Mouse (Mus musculus): ENCODE results near the gene Lonp1. TPM values are rescaled to one million over a fixed set of nuclear protein-coding genes. Genes with fewer than 3 reads are reported as not detected.
A peak's percentile ranks its signal among the peaks of the same experiment; 100 is the strongest.
"Not testable (repeated sequence)": the region's sequence is repeated elsewhere in the genome, so short reads cannot be mapped to it uniquely, and the experiment has no call there.

The Lonp1 gene
- polyA plus RNA-seq, 2 experiments = 45.6 to 79.4 TPM

- 89% methylated on average over 6 of the region's 6 CpGs for WGBS
- Histone ChIP-seq H3K4me1 (ENCODE audit: control insufficient read depth, insufficient read depth, low read length) (no peaks in the 10 kb centered on the region), H3K4me2 (replicated peaks; ENCODE audit: low read depth, low read length, severe bottlenecking) (no peak overlapping the region), H3K9me3 (ENCODE audit: control insufficient read depth, low read length) (no peaks in the 10 kb centered on the region), H3K27ac (replicated peaks; ENCODE audit: low read depth, low read length) (no peak overlapping the region), H3K36me3 (ENCODE audit: control insufficient read depth, insufficient read depth, low read length) (no peaks in the 10 kb centered on the region), H3K27me3 (ENCODE audit: control insufficient read depth, insufficient read depth, low read length) (no peaks in the 10 kb centered on the region), H3K9ac (ENCODE audit: low read depth, low read length, severe bottlenecking) (no peak overlapping the region), H3K4me3 (replicated peaks; ENCODE audit: low read length) (no peak overlapping the region)
- DNase-seq (ENCODE audit: low spot score) = no peak
- no peak for ATAC-seq (ENCODE audit: low FRiP score, low read depth)
- TF ChIP-seq POLR2A (IDR thresholded peaks at IDR 0.05; ENCODE audit: borderline replicate concordance, extremely low read depth, insufficient read depth, insufficient read length) = no peak
These were observed 7.3 kb upstream of the Lonp1 start for GRCm38 (mm10) chr17:56634023-56634422.

GRCm38 (mm10) chr17:56631807-56632206, 5.1 kb upstream of the Lonp1 start:
- H3K9ac ChIP-seq (ENCODE audit: low read depth, low read length, severe bottlenecking) = no peak overlapping the region
- H3K36me3 ChIP-seq (ENCODE audit: control insufficient read depth, insufficient read depth, low read length) = no peaks in the 10 kb centered on the region
- no peak overlapping the region for H3K27ac ChIP-seq (replicated peaks; ENCODE audit: low read depth, low read length)
- 63% methylated on average over 4 of the region's 4 CpGs for WGBS
- no peak for ATAC-seq (ENCODE audit: low FRiP score, low read depth)
- no peak overlapping the region for H3K4me3 ChIP-seq (replicated peaks; ENCODE audit: low read length)
- H3K9me3 ChIP-seq (ENCODE audit: control insufficient read depth, low read length) = no peaks in the 10 kb centered on the region
- no peak for TF ChIP-seq POLR2A (IDR thresholded peaks at IDR 0.05; ENCODE audit: borderline replicate concordance, extremely low read depth, insufficient read depth, insufficient read length)
- no peak overlapping the region for H3K4me2 ChIP-seq (replicated peaks; ENCODE audit: low read depth, low read length, severe bottlenecking)
- peaks cover 6% of the 10 kb centered on the region for H3K4me1 ChIP-seq (ENCODE audit: control insufficient read depth, insufficient read depth, low read length)
- no peak for DNase-seq (ENCODE audit: low spot score)
- H3K27me3 ChIP-seq (ENCODE audit: control insufficient read depth, insufficient read depth, low read length) = no peaks in the 10 kb centered on the region

- H3K9ac ChIP-seq (ENCODE audit: low read depth, low read length, severe bottlenecking); H3K36me3 ChIP-seq (ENCODE audit: control insufficient read depth, insufficient read depth, low read length); H3K9me3 ChIP-seq (ENCODE audit: control insufficient read depth, low read length); DNase-seq (ENCODE audit: low spot score); H3K4me2 ChIP-seq (replicated peaks; ENCODE audit: low read depth, low read length, severe bottlenecking); H3K27me3 ChIP-seq (ENCODE audit: control insufficient read depth, insufficient read depth, low read length); H3K4me3 ChIP-seq (replicated peaks; ENCODE audit: low read length); ATAC-seq (ENCODE audit: low FRiP score, low read depth); H3K27ac ChIP-seq (replicated peaks; ENCODE audit: low read depth, low read length): not testable (repeated sequence)
- WGBS = 85% methylated on average over 27 of the region's 27 CpGs
- H3K4me1 ChIP-seq (ENCODE audit: control insufficient read depth, insufficient read depth, low read length) = peaks cover 17% of the 10 kb centered on the region
These were observed 3.4 kb upstream of the Lonp1 start for GRCm38 (mm10) chr17:56629800-56630781.

DNA sequence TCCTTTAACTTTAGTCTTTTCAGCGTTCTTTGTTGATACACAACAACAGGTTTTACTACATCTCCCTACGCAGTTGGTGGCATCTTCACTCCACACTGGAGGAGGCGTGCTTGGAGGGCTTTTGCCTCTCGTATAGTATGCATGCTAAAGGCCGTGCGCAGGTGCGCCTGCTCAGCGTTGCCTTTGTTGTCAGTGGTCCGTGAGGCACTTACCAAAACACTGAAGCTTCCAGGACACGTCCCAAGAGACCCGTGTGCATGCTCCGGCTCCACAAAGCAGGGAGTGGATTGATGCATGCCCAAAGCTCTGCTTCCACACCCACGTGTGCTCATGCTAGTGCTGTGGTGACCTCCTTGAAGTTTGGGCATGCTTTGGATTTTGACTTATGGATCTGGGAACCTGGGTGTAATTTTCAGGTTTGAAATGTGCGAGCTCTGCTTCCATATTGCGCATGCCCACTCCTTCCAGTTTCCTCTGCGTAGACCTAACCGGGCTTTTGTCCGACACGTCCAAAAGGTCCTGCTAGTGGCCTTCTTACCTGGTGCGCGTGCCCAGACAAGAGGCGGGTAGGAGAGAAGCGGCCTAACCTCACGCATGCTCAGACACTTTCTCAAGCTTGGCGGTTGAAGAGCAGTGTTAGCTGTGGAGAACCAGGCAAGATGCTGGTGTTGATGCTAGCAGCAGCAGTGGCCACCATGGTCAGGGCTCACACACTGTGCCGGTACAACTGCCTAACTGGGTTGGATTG, 1.0 kb upstream of the Lonp1 start, which contains the start of gene Catsperd:
Gene Catsperd (plus strand): TSS at position 614 of the 748 bp plus-strand sequence.
- ATAC-seq (ENCODE audit: low FRiP score, low read depth) = 0 out of 2 replicates have a peak, but pooled peaks have one; percentile 8
- no peak for DNase-seq (ENCODE audit: low spot score)
- H3K4me2 ChIP-seq (replicated peaks; ENCODE audit: low read depth, low read length, severe bottlenecking) = peak within 1 kb of the TSS; percentile 93
- WGBS = 9% methylated on average over 26 of the region's 26 CpGs
- peak within 1 kb of the TSS; percentile 93 for H3K4me3 ChIP-seq (replicated peaks; ENCODE audit: low read length)
- TF ChIP-seq POLR2A (IDR thresholded peaks at IDR 0.05; ENCODE audit: borderline replicate concordance, extremely low read depth, insufficient read depth, insufficient read length) = no peak
- peaks cover 17% of the 10 kb centered on the region for H3K4me1 ChIP-seq (ENCODE audit: control insufficient read depth, insufficient read depth, low read length)
- H3K9me3 ChIP-seq (ENCODE audit: control insufficient read depth, low read length) = no peaks in the 10 kb centered on the region
- H3K27ac ChIP-seq (replicated peaks; ENCODE audit: low read depth, low read length) = peak within 1 kb of the TSS; percentile 82
- no peaks in the 10 kb centered on the region for H3K27me3 ChIP-seq (ENCODE audit: control insufficient read depth, insufficient read depth, low read length)
- H3K36me3 ChIP-seq (ENCODE audit: control insufficient read depth, insufficient read depth, low read length) = peaks cover 17% of the 10 kb centered on the region
- peak within 1 kb of the TSS; percentile 41 for H3K9ac ChIP-seq (ENCODE audit: low read depth, low read length, severe bottlenecking)

DNA sequence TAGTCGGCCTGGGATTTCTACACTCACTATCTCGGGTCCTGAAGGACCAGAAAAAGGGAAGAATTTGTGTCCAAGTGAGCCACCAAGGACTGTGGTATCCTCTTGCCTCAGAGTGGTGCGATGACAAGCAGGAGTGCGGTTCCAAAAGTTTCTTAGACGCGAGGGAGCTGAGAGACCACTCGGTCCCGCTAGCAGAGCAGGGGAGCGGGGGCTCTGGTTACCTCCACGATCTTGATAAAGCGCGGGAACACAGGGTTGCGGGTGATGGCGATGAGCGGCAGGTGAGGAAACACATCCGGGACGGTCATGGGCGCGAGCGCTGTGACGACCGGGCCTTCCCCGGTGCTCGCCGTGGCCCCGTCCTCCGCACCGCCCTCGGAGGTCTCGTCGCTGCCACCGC, 427 bp downstream of the Lonp1 start:
- no peaks in the 10 kb centered on the region for H3K27me3 ChIP-seq (ENCODE audit: control insufficient read depth, insufficient read depth, low read length)
- WGBS = under 1% methylated on average over 25 of the region's 32 CpGs
- peak overlapping the region; percentile 93 for H3K4me3 ChIP-seq (replicated peaks; ENCODE audit: low read length)
- peak overlapping the region; percentile 89 for H3K9ac ChIP-seq (ENCODE audit: low read depth, low read length, severe bottlenecking)
- peaks cover 30% of the 10 kb centered on the region for H3K36me3 ChIP-seq (ENCODE audit: control insufficient read depth, insufficient read depth, low read length)
- TF ChIP-seq POLR2A (IDR thresholded peaks at IDR 0.05; ENCODE audit: borderline replicate concordance, extremely low read depth, insufficient read depth, insufficient read length) = no peak
- peak overlapping the region; percentile 93 for H3K4me2 ChIP-seq (replicated peaks; ENCODE audit: low read depth, low read length, severe bottlenecking)
- H3K9me3 ChIP-seq (ENCODE audit: control insufficient read depth, low read length) = no peaks in the 10 kb centered on the region
- DNase-seq (ENCODE audit: low spot score) (no peak), ATAC-seq (ENCODE audit: low FRiP score, low read depth) (no peak; the same call in 1 of the 2 replicates)
- H3K27ac ChIP-seq (replicated peaks; ENCODE audit: low read depth, low read length) = peak overlapping the region; percentile 61; the same call in 1 of the 2 replicates
- H3K4me1 ChIP-seq (ENCODE audit: control insufficient read depth, insufficient read depth, low read length) = peaks cover 17% of the 10 kb centered on the region
